Mouse (Mus musculus) E14TG2a.4 (cell line): Measurements from ENCODE around the gene Orc5.

Source experiments
- CTCF ChIP-seq: conservative IDR thresholded peaks from 2 replicates; pipeline ENCODE4 v1.5.1; 2014; ENCODE audit warnings: low read length
- NANOG ChIP-seq: IDR thresholded peaks from 2 replicates; pipeline ENCODE4 v1.6.1; 2014; ENCODE audit warnings: borderline replicate concordance, low read length, mixed read lengths
- POU5F1 ChIP-seq: IDR thresholded peaks from 2 replicates; pipeline ENCODE4 v1.6.1; 2014; ENCODE audit warnings: low read length, borderline replicate concordance

- TF ChIP-seq CTCF (no peak), NANOG (no peak), POU5F1 (no peak)
Observed at GRCm38 (mm10) chr5:22549366-22550032, 730 bp downstream of the Orc5 start.
